Mouse (Mus musculus) liver (tissue): ENCODE measurements around the gene Apbb2.
A peak's percentile ranks its signal among the peaks of the same experiment; 100 is the strongest.

Experiments used
- DNase-seq: peaks from one replicate; pipeline ENCODE4 v3.0.0-alpha.2; 2020; ENCODE audit warnings: mixed read lengths

Gene Apbb2

GRCm38 (mm10) chr5:66545573-66546141 lies 72.9 kb downstream of the Apbb2 start:
- DNase-seq, result no peak

- no peak for DNase-seq
Measured at GRCm38 (mm10) chr5:66543761-66544160, 74.8 kb downstream of the Apbb2 start.

- no peak for DNase-seq
Measured at GRCm38 (mm10) chr5:66543344-66543743, 75.2 kb downstream of the Apbb2 start.

GRCm38 (mm10) chr5:66542521-66542920 lies 76.1 kb downstream of the Apbb2 start:
- no peak for DNase-seq

- no peak for DNase-seq
Measured at GRCm38 (mm10) chr5:66541385-66541784, 77.2 kb downstream of the Apbb2 start.

- DNase-seq, result no peak
Measured at GRCm38 (mm10) chr5:66540246-66540645, 78.3 kb downstream of the Apbb2 start.

GRCm38 (mm10) chr5:66537811-66538210 lies 80.8 kb downstream of the Apbb2 start:
- DNase-seq, result no peak

- DNase-seq, result no peak
Measured at GRCm38 (mm10) chr5:66536696-66537358, 81.8 kb downstream of the Apbb2 start.

- peak; percentile 45 for DNase-seq
Measured at GRCm38 (mm10) chr5:66535566-66536236, 82.9 kb downstream of the Apbb2 start.

GRCm38 (mm10) chr5:66533711-66534425 lies 84.7 kb downstream of the Apbb2 start:
- no peak for DNase-seq

GRCm38 (mm10) chr5:66532827-66533226 lies 85.8 kb downstream of the Apbb2 start:
- no peak for DNase-seq

GRCm38 (mm10) chr5:66530361-66530760 lies 88.2 kb downstream of the Apbb2 start:
- DNase-seq, result no peak

GRCm38 (mm10) chr5:66529631-66530030 lies 89.0 kb downstream of the Apbb2 start:
- no peak for DNase-seq

GRCm38 (mm10) chr5:66528567-66528966 lies 90.0 kb downstream of the Apbb2 start:
- DNase-seq, result no peak

GRCm38 (mm10) chr5:66527090-66527489 lies 91.5 kb downstream of the Apbb2 start:
- no peak for DNase-seq

GRCm38 (mm10) chr5:66525002-66525401 lies 93.6 kb downstream of the Apbb2 start:
- DNase-seq, result no peak

- peak; percentile 15 for DNase-seq
Measured at GRCm38 (mm10) chr5:66523681-66524503, 94.7 kb downstream of the Apbb2 start.

GRCm38 (mm10) chr5:66521250-66521649 lies 97.3 kb downstream of the Apbb2 start:
- DNase-seq, result no peak

- DNase-seq, result no peak
Measured at GRCm38 (mm10) chr5:66519511-66519910, 99.1 kb downstream of the Apbb2 start.

GRCm38 (mm10) chr5:66518411-66519006 lies 100.1 kb downstream of the Apbb2 start:
- no peak for DNase-seq

GRCm38 (mm10) chr5:66517503-66517902 lies 101.1 kb downstream of the Apbb2 start:
- DNase-seq, result no peak

GRCm38 (mm10) chr5:66516311-66516710 lies 102.3 kb downstream of the Apbb2 start:
- no peak for DNase-seq
